Mouse (Mus musculus): ENCODE results near the gene Cacnb4. TPM values are rescaled to one million over a fixed set of nuclear protein-coding genes. Genes with fewer than 3 reads are reported as not detected.

Gene Cacnb4
- polyA plus RNA-seq, 1 experiment: 0.01 TPM

DNA sequence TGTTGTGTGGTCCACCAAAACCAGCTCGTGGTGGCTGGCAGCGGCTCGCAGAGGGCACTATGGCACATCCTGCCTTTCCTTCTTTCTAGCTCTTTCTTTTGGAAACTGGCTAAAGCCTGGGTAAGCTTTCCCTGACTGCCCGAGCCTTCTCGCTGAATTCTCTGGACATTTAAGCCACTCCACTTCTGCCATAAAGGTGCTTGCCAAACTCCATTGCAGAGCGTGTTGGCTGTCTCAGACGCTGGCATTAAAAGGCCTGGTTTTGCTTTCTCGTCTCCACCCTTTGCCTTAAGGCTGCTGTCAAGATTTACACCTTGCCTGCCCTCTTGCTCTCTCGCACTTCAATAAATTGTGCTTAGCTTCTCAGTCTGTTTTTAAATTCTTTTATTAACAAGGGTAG, 139.5 kb downstream of the Cacnb4 start:
- peaks cover 5% of the 10 kb centered on the region for H3K27me3 ChIP-seq (ENCODE audit: control insufficient read depth, insufficient read depth, insufficient read length)
- TF ChIP-seq MYOD1 (IDR thresholded peaks at IDR 0.05; ENCODE audit: control insufficient read depth in 1 of 3, insufficient read length in 2 of 3, low read depth in 2 of 3) (no peak), REST (IDR thresholded peaks at IDR 0.05; ENCODE audit: insufficient read depth, insufficient read length) (no peak), POLR2AphosphoS2 (IDR thresholded peaks at IDR 0.05; ENCODE audit: insufficient read length, low read depth) (no peak), MYOG (IDR thresholded peaks at IDR 0.05; ENCODE audit: control insufficient read depth in 1 of 3, insufficient read depth in 1 of 3, insufficient read length in 2 of 3, low read depth in 2 of 3) (no peak), CEBPB (IDR thresholded peaks at IDR 0.05; ENCODE audit: insufficient read depth, poor library complexity, severe bottlenecking) (no peak)
- H3ac ChIP-seq (ENCODE audit: control insufficient read depth, insufficient read length): no peak overlapping the region
- H3K4me3 ChIP-seq: no peak overlapping the region
- no peaks in the 10 kb centered on the region for H3K36me3 ChIP-seq (ENCODE audit: control insufficient read depth, insufficient read depth)
- no peak overlapping the region for H3K4me2 ChIP-seq (ENCODE audit: low read depth)
- H3K79me2 ChIP-seq (ENCODE audit: control insufficient read depth, insufficient read depth): no peaks in the 10 kb centered on the region

DNA sequence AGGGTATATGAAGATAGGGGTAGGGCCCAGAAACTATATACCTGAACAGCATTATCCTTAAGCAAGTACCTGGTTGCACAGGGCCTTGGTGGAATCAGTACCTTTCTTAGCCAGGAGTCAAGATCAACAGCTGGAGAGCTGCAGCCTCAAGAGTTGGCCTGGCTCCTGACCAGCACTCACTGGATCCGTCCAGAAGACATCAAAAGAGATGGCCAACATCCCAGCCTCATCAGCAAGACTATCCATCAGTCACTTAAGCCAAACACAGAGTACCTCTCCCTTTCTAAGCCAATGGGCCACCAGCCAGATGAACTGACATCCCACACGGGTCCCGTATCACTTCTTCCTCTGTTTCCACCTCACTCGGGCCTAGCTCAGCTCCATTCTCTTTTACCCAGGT, 140.1 kb downstream of the Cacnb4 start:
- Histone ChIP-seq H3ac (ENCODE audit: control insufficient read depth, insufficient read length) (no peak overlapping the region), H3K4me3 (no peak overlapping the region), H3K79me2 (ENCODE audit: control insufficient read depth, insufficient read depth) (no peaks in the 10 kb centered on the region), H3K4me2 (ENCODE audit: low read depth) (no peak overlapping the region), H3K27me3 (ENCODE audit: control insufficient read depth, insufficient read depth, insufficient read length) (peaks cover 5% of the 10 kb centered on the region), H3K36me3 (ENCODE audit: control insufficient read depth, insufficient read depth) (no peaks in the 10 kb centered on the region)
- TF ChIP-seq CEBPB (IDR thresholded peaks at IDR 0.05; ENCODE audit: insufficient read depth, poor library complexity, severe bottlenecking) (no peak), E2F4 (IDR thresholded peaks at IDR 0.05; ENCODE audit: insufficient read depth) (no peak), MYOG (IDR thresholded peaks at IDR 0.05; ENCODE audit: control insufficient read depth in 1 of 3, insufficient read depth in 1 of 3, insufficient read length in 2 of 3, low read depth in 2 of 3) (no peak), TCF12 (IDR thresholded peaks at IDR 0.05; ENCODE audit: insufficient read depth, poor library complexity, severe bottlenecking) (no peak), SRF (IDR thresholded peaks at IDR 0.05; ENCODE audit: control insufficient read depth, insufficient read length, low read depth) (no peak), MAX (IDR thresholded peaks at IDR 0.05; ENCODE audit: low read depth) (no peak), POLR2AphosphoS2 (IDR thresholded peaks at IDR 0.05; ENCODE audit: insufficient read length, low read depth) (no peak), USF1 (IDR thresholded peaks at IDR 0.05; ENCODE audit: low read depth) (no peak), MYOD1 (IDR thresholded peaks at IDR 0.05; ENCODE audit: control insufficient read depth in 1 of 3, insufficient read length in 2 of 3, low read depth in 2 of 3) (no peak), REST (IDR thresholded peaks at IDR 0.05; ENCODE audit: insufficient read depth, insufficient read length) (no peak), TCF3 (IDR thresholded peaks at IDR 0.05; ENCODE audit: insufficient read length, low read depth) (no peak), POLR2A (IDR thresholded peaks at IDR 0.05; ENCODE audit: insufficient read length, low read depth) (no peak)

DNA sequence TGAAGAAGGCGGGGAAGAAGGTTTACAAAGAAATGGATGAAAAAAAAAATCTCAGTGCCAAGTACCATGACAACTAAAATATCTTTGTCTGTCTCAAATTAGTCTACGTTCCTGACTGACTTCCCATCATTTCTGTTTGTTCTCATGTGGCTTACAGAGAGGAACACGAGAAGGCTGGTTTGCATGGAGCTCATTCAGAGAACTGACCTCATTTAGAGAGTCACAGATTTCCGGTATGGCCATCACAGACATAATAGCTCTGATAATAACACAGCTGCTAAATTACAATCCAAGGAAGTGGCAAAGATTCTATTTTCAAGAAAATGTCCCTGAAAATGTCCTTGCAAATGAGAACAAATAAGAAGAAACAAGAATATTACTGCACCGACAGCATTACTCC, 142.9 kb downstream of the Cacnb4 start:
- no peak for TF ChIP-seq REST (IDR thresholded peaks at IDR 0.05; ENCODE audit: insufficient read depth, insufficient read length)
- TF ChIP-seq POLR2A (IDR thresholded peaks at IDR 0.05; ENCODE audit: insufficient read length, low read depth): no peak
- TF ChIP-seq USF1 (IDR thresholded peaks at IDR 0.05; ENCODE audit: low read depth): no peak
- TF ChIP-seq MYOD1 (IDR thresholded peaks at IDR 0.05; ENCODE audit: control insufficient read depth in 1 of 3, insufficient read length in 2 of 3, low read depth in 2 of 3): no peak
- no peak for TF ChIP-seq TCF3 (IDR thresholded peaks at IDR 0.05; ENCODE audit: insufficient read length, low read depth)
- TF ChIP-seq MYOG (IDR thresholded peaks at IDR 0.05; ENCODE audit: control insufficient read depth in 1 of 3, insufficient read depth in 1 of 3, insufficient read length in 2 of 3, low read depth in 2 of 3): no peak
- TF ChIP-seq CEBPB (IDR thresholded peaks at IDR 0.05; ENCODE audit: insufficient read depth, poor library complexity, severe bottlenecking): no peak
- no peak for TF ChIP-seq TCF12 (IDR thresholded peaks at IDR 0.05; ENCODE audit: insufficient read depth, poor library complexity, severe bottlenecking)
- no peak for TF ChIP-seq SRF (IDR thresholded peaks at IDR 0.05; ENCODE audit: control insufficient read depth, insufficient read length, low read depth)
- no peak for TF ChIP-seq E2F4 (IDR thresholded peaks at IDR 0.05; ENCODE audit: insufficient read depth)
- TF ChIP-seq POLR2AphosphoS2 (IDR thresholded peaks at IDR 0.05; ENCODE audit: insufficient read length, low read depth): no peak
- H3K27me3 ChIP-seq (ENCODE audit: control insufficient read depth, insufficient read depth, insufficient read length): peaks cover 5% of the 10 kb centered on the region
- no peaks in the 10 kb centered on the region for H3K36me3 ChIP-seq (ENCODE audit: control insufficient read depth, insufficient read depth)
- no peak overlapping the region for H3K4me3 ChIP-seq
- no peaks in the 10 kb centered on the region for H3K79me2 ChIP-seq (ENCODE audit: control insufficient read depth, insufficient read depth)
- H3K4me2 ChIP-seq (ENCODE audit: low read depth): no peak overlapping the region
- H3ac ChIP-seq (ENCODE audit: control insufficient read depth, insufficient read length): no peak overlapping the region

DNA sequence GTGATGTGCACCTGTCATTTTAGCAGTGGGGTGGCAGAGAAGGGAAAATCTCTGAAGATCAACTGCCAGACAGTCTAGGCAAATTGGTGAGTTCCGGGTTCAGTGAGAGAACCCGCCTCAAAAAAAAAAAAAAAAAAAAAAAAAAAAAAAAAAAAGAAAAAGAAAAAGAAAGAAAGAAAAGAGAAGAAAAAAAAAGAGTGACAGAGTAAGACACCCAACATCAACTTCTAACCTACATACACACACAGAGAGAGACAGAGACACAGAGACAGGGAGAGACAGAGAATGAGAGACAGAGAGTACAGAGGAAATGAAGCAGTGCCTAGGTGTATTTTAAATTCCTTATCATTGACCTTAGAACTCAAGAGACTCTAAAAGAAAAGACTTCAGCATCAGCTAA, 146.1 kb downstream of the Cacnb4 start:
- TF ChIP-seq REST (IDR thresholded peaks at IDR 0.05; ENCODE audit: insufficient read depth, insufficient read length) (no peak), TCF3 (IDR thresholded peaks at IDR 0.05; ENCODE audit: insufficient read length, low read depth) (no peak), MYOG (IDR thresholded peaks at IDR 0.05; ENCODE audit: control insufficient read depth in 1 of 3, insufficient read depth in 1 of 3, insufficient read length in 2 of 3, low read depth in 2 of 3) (no peak), TCF12 (IDR thresholded peaks at IDR 0.05; ENCODE audit: insufficient read depth, poor library complexity, severe bottlenecking) (no peak), E2F4 (IDR thresholded peaks at IDR 0.05; ENCODE audit: insufficient read depth) (no peak), MYOD1 (IDR thresholded peaks at IDR 0.05; ENCODE audit: control insufficient read depth in 1 of 3, insufficient read length in 2 of 3, low read depth in 2 of 3) (no peak), POLR2AphosphoS2 (IDR thresholded peaks at IDR 0.05; ENCODE audit: insufficient read length, low read depth) (no peak), CEBPB (IDR thresholded peaks at IDR 0.05; ENCODE audit: insufficient read depth, poor library complexity, severe bottlenecking) (no peak), MAX (IDR thresholded peaks at IDR 0.05; ENCODE audit: low read depth) (no peak), USF1 (IDR thresholded peaks at IDR 0.05; ENCODE audit: low read depth) (no peak), SRF (IDR thresholded peaks at IDR 0.05; ENCODE audit: control insufficient read depth, insufficient read length, low read depth) (no peak)
- no peak overlapping the region for H3K4me2 ChIP-seq (ENCODE audit: low read depth)
- no peaks in the 10 kb centered on the region for H3K79me2 ChIP-seq (ENCODE audit: control insufficient read depth, insufficient read depth)
- no peak overlapping the region for H3K4me3 ChIP-seq
- H3ac ChIP-seq (ENCODE audit: control insufficient read depth, insufficient read length): no peak overlapping the region
- no peaks in the 10 kb centered on the region for H3K27me3 ChIP-seq (ENCODE audit: control insufficient read depth, insufficient read depth, insufficient read length)
- no peaks in the 10 kb centered on the region for H3K36me3 ChIP-seq (ENCODE audit: control insufficient read depth, insufficient read depth)

DNA sequence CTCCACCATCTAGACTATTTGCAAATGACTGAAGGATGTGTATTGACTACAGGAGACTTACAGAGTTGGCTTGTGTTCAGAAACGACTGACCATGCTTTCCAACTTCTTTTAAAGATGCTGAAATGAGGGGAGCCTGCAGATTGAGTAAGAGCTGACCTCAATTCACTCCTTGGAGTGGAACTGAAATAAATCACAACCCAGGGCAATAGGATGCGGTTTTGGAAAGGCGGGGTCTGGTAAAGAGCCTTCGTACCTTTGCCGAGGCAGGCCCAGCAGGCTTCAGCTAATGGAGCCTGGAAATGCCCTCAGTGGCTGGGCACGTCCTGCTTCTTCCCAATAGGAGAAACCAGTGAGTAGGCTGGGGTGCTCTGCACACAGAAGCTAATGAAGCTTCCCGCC, 147.4 kb downstream of the Cacnb4 start:
- no peak overlapping the region for H3ac ChIP-seq (ENCODE audit: control insufficient read depth, insufficient read length)
- H3K79me2 ChIP-seq (ENCODE audit: control insufficient read depth, insufficient read depth): no peaks in the 10 kb centered on the region
- H3K4me2 ChIP-seq (ENCODE audit: low read depth): no peak overlapping the region
- H3K27me3 ChIP-seq (ENCODE audit: control insufficient read depth, insufficient read depth, insufficient read length): no peaks in the 10 kb centered on the region
- H3K4me3 ChIP-seq: no peak overlapping the region
- TF ChIP-seq USF1 (IDR thresholded peaks at IDR 0.05; ENCODE audit: low read depth): no peak
- TF ChIP-seq POLR2AphosphoS2 (IDR thresholded peaks at IDR 0.05; ENCODE audit: insufficient read length, low read depth): no peak
- TF ChIP-seq MYOG (IDR thresholded peaks at IDR 0.05; ENCODE audit: control insufficient read depth in 1 of 3, insufficient read depth in 1 of 3, insufficient read length in 2 of 3, low read depth in 2 of 3): no peak
- TF ChIP-seq CEBPB (IDR thresholded peaks at IDR 0.05; ENCODE audit: insufficient read depth, poor library complexity, severe bottlenecking): no peak
- TF ChIP-seq SRF (IDR thresholded peaks at IDR 0.05; ENCODE audit: control insufficient read depth, insufficient read length, low read depth): no peak
- no peak for TF ChIP-seq MYOD1 (IDR thresholded peaks at IDR 0.05; ENCODE audit: control insufficient read depth in 1 of 3, insufficient read length in 2 of 3, low read depth in 2 of 3)
- no peak for TF ChIP-seq E2F4 (IDR thresholded peaks at IDR 0.05; ENCODE audit: insufficient read depth)
- no peak for TF ChIP-seq TCF3 (IDR thresholded peaks at IDR 0.05; ENCODE audit: insufficient read length, low read depth)
- TF ChIP-seq POLR2A (IDR thresholded peaks at IDR 0.05; ENCODE audit: insufficient read length, low read depth): no peak
- TF ChIP-seq TCF12 (IDR thresholded peaks at IDR 0.05; ENCODE audit: insufficient read depth, poor library complexity, severe bottlenecking): no peak
- no peak for TF ChIP-seq MAX (IDR thresholded peaks at IDR 0.05; ENCODE audit: low read depth)
- no peak for TF ChIP-seq REST (IDR thresholded peaks at IDR 0.05; ENCODE audit: insufficient read depth, insufficient read length)
- H3K36me3 ChIP-seq (ENCODE audit: control insufficient read depth, insufficient read depth): no peaks in the 10 kb centered on the region

Measured in myocyte (in vitro differentiated cells).